Mouse (Mus musculus): Measurements from ENCODE around the gene Il18bp.

The Il18bp gene

GRCm38 (mm10) chr7:102000921-102001630, 17.4 kb downstream of the Il18bp start:
- in situ Hi-C loops (cut with MboI): no loop called here

- in situ Hi-C loops (cut with MboI): no loop called here
Observed at GRCm38 (mm10) chr7:102000296-102000695, 18.2 kb downstream of the Il18bp start.

- in situ Hi-C loops (cut with MboI): no loop called here
Observed at GRCm38 (mm10) chr7:101999461-102000151, 18.9 kb downstream of the Il18bp start.

GRCm38 (mm10) chr7:101998194-101998927, 20.1 kb downstream of the Il18bp start:
- in situ Hi-C loops (cut with MboI): no loop called here

GRCm38 (mm10) chr7:101994241-101994640, 24.2 kb downstream of the Il18bp start:
- in situ Hi-C loops (cut with MboI): no loop called here

- in situ Hi-C loops (cut with MboI): no loop called here
Observed at GRCm38 (mm10) chr7:101985081-101985480, 33.4 kb downstream of the Il18bp start.

GRCm38 (mm10) chr7:101982735-101983134, 35.8 kb downstream of the Il18bp start:
- in situ Hi-C loops (cut with MboI): no loop called here

GRCm38 (mm10) chr7:101974505-101974904, 44.0 kb downstream of the Il18bp start:
- in situ Hi-C loops (cut with MboI): no loop called here

GRCm38 (mm10) chr7:101973730-101974129, 44.8 kb downstream of the Il18bp start:
- in situ Hi-C loops (cut with MboI): no loop called here

- in situ Hi-C loops (cut with MboI): no loop called here
Observed at GRCm38 (mm10) chr7:101971721-101972120, 46.8 kb downstream of the Il18bp start.

GRCm38 (mm10) chr7:101970821-101971461, 47.5 kb downstream of the Il18bp start:
- in situ Hi-C loops (cut with MboI): no loop called here

GRCm38 (mm10) chr7:101970429-101970775, 48.1 kb downstream of the Il18bp start:
- in situ Hi-C loops (cut with MboI): no loop called here

- in situ Hi-C loops (cut with MboI): no loop called here
Observed at GRCm38 (mm10) chr7:101969694-101970428, 48.6 kb downstream of the Il18bp start.

- in situ Hi-C loops (cut with MboI): no loop called here
Observed at GRCm38 (mm10) chr7:101968751-101969150, 49.7 kb downstream of the Il18bp start.

GRCm38 (mm10) chr7:101967256-101967655, 51.2 kb downstream of the Il18bp start:
- in situ Hi-C loops (cut with MboI): no loop called here

- in situ Hi-C loops (cut with MboI): no loop called here
Observed at GRCm38 (mm10) chr7:101965606-101966005, 52.9 kb downstream of the Il18bp start.

Data from mature B cell (primary cell).